Mouse (Mus musculus) liver, embryonic 14.5 days (tissue): Measurements from ENCODE around the gene Nek7.

Source experiments
- CTCF ChIP-seq: IDR thresholded peaks from 2 replicates; pipeline ENCODE4 v1.5.1; 2016; ENCODE audit warnings: antibody characterized with exemption, low read depth, control low read depth
- EP300 ChIP-seq: IDR thresholded peaks from 2 replicates; pipeline ENCODE4 v1.6.1; 2016; ENCODE audit warnings: antibody characterized with exemption, low read depth

DNA sequence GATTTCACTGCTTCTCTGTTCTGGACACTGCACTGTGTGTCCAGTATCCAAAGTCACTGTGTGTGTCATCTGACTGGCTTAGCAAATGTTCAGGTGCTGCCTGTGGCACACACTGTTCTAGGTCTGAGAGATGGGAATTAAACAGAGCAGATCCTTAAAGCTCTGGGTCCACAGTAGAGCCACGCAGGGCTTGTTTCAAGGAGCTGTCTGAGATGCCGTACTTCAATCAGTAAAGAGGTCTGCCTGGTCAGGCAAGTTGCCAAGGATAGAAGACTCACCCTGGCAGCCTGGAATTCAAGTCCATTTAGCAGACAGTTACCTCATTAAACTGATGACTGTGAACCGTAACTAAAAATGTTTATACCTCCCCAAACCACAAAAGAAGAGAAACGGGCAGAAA lies 112.9 kb downstream of the Nek7 start:
- TF ChIP-seq CTCF (no peak), EP300 (no peak)
